Mouse (Mus musculus) forebrain, embryonic 10.5 days (tissue): ENCODE measurements around the gene Hsf2. TPM values are rescaled to one million over a fixed set of nuclear protein-coding genes. Genes with fewer than 3 reads are reported as not detected.

ENCODE experiments used
- DNase-seq: peaks from one replicate; pipeline ENCODE4 v3.0.0-alpha.2; 2017; ENCODE audit warnings: low spot score; ENCODE audit errors: extremely low spot score
- H3K27ac ChIP-seq: fragments of 300-500 bp; sonication (generic); 2 replicates; pipeline ENCODE4 v1.5.1; 2016; ENCODE audit warnings: mild to moderate bottlenecking
- H3K27me3 ChIP-seq: fragments of 300-500 bp; sonication (generic); 2 replicates; pipeline ENCODE4 v1.6.1; 2016; ENCODE audit warnings: mild to moderate bottlenecking; ENCODE audit not compliant: poor library complexity, severe bottlenecking
- H3K36me3 ChIP-seq: fragments of 300-500 bp; sonication (generic); replicated peaks from 2 replicates; pipeline ENCODE4 v1.6.1; 2016; ENCODE audit warnings: mild to moderate bottlenecking, moderate library complexity
- H3K4me1 ChIP-seq: fragments of 300-500 bp; sonication (generic); 2 replicates; pipeline ENCODE4 v1.6.1; 2016
- H3K4me3 ChIP-seq: fragments of 300-500 bp; sonication (generic); 2 replicates; pipeline ENCODE4 v1.5.1; 2016; ENCODE audit warnings: mild to moderate bottlenecking, moderate library complexity
- H3K9me3 ChIP-seq: fragments of 300-500 bp; sonication (generic); 2 replicates; pipeline ENCODE4 v1.6.1; 2016; ENCODE audit warnings: mild to moderate bottlenecking, moderate library complexity
- WGBS: fragments of 180-500 bp; shearing (Covaris S2); methylation state at CpG from one replicate; pipeline ENCODE4 v1.1.7; 2016; 5-methylcytosine and 5-hydroxymethylcytosine counted together
- polyA plus RNA-seq: library from polyadenylated mRNA; unstranded; fragments of >200 nt; fragmentation: Nextera tagmentation; extraction: Ambion mirVana; gene quantifications from 2 replicates; pipeline ENCODE4 v1.2.1, GENCODE M21; 2016

Hsf2 gene
- polyA plus RNA-seq, 1 experiment from 2014 or later = 51.8 TPM

GRCm38 (mm10) chr10:57553719-57554118 lies 67.5 kb downstream of the Hsf2 start:
- no peaks in the 10 kb centered on the region for H3K27me3 ChIP-seq
- WGBS = 80% methylated on average over 1 of the region's 1 CpGs
- H3K4me3 ChIP-seq = no peak overlapping the region
- H3K27ac ChIP-seq = no peak overlapping the region
- no peak for DNase-seq
- H3K4me1 ChIP-seq = no peaks in the 10 kb centered on the region
- no peaks in the 10 kb centered on the region for H3K36me3 ChIP-seq
- no peaks in the 10 kb centered on the region for H3K9me3 ChIP-seq

GRCm38 (mm10) chr10:57557597-57557996 lies 71.4 kb downstream of the Hsf2 start:
- DNase-seq = no peak
- 84% methylated on average over 5 of the region's 5 CpGs for WGBS
- Histone ChIP-seq H3K27me3 (no peaks in the 10 kb centered on the region), H3K9me3 (no peaks in the 10 kb centered on the region), H3K27ac (no peak overlapping the region), H3K4me1 (no peaks in the 10 kb centered on the region), H3K36me3 (no peaks in the 10 kb centered on the region), H3K4me3 (no peak overlapping the region)

Other genes starting within 250 kb of the Hsf2 start
- 119 and 121 TPM in 2 replicates for gene Serinc1, start 46.1 kb downstream of the Hsf2 start, polyA plus RNA-seq
- 1.6 and 2.2 TPM in 2 replicates for gene Pkib, start 145.6 kb downstream of the Hsf2 start, polyA plus RNA-seq